Mouse (Mus musculus): ENCODE results near the gene Loxl4. TPM values are rescaled to one million over a fixed set of nuclear protein-coding genes. Genes with fewer than 3 reads are reported as not detected.

The Loxl4 gene
- polyA plus RNA-seq, 1 experiment from 2014 or later = 0.41 TPM

DNA sequence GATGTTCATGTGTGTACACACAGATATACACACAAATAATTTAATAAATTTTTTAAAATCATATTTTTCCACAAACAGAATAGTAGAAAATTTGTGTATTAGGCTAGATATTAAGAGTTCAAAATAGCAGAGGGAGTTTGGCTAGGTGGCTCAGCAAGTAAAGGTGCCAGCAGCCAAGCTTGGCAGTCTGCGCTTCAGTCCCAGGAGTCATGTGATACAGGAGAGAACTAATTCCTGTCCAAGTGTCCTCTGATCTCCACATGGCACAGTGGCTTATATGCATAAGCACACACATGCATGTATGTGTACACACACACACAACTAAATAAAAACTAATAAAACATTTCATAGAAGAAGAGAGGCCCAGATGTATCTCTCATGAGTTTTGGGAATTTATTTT lies 50.6 kb downstream of the Loxl4 start:
- no peaks in the 10 kb centered on the region for H3K9me3 ChIP-seq (replicated peaks)
- H3K9ac ChIP-seq (replicated peaks) = no peak overlapping the region
- 92% methylated on average over 1 of the region's 1 CpGs for WGBS
- H3K4me1 ChIP-seq = no peaks in the 10 kb centered on the region
- no peak overlapping the region for H3K27ac ChIP-seq (replicated peaks)
- H3K4me3 ChIP-seq (replicated peaks) = no peak overlapping the region
- no peak overlapping the region for H3K4me2 ChIP-seq
- no peaks in the 10 kb centered on the region; the same call in 1 of the 2 replicates for H3K36me3 ChIP-seq
- ATAC-seq (ENCODE audit: low FRiP score) = no peak
- H3K27me3 ChIP-seq (replicated peaks) = no peaks in the 10 kb centered on the region

DNA sequence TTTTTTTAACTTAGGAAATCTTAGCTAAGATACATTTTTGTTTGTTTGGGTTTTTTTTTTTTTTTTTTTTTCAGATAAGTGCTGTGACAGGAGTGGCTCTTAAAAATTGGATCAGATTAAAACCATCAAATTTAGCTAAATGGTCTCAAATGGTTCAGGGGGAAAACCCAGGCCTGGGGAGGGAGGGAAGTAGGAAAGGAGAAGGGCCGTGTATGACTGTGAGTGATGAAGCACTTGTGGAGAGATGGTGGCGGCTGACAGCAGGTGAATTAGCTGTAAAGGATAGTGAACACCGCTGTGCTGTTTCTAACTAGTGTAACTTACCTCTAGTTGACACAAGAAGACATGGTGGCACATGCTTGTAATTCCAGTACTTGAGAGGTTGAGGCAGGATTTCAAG lies 53.9 kb downstream of the Loxl4 start:
- Histone ChIP-seq H3K9me3 (replicated peaks) (no peaks in the 10 kb centered on the region), H3K4me2 (no peak overlapping the region), H3K4me1 (no peaks in the 10 kb centered on the region), H3K27me3 (replicated peaks) (no peaks in the 10 kb centered on the region), H3K27ac (replicated peaks) (no peak overlapping the region), H3K4me3 (replicated peaks) (no peak overlapping the region), H3K36me3 (no peaks in the 10 kb centered on the region; the same call in 1 of the 2 replicates), H3K9ac (replicated peaks) (no peak overlapping the region)
- WGBS = 81% methylated on average over 3 of the region's 3 CpGs
- ATAC-seq (ENCODE audit: low FRiP score) = no peak

Other genes with a start within 250 kb of the Loxl4 start
- 60.5 and 71.4 TPM in 2 replicates for gene Crtac1, start 181.0 kb downstream of the Loxl4 start, polyA plus RNA-seq (2015; fragmentation: Nextera tagmentation; extraction: Ambion mirVana)
- 13.3 and 17.6 TPM in 2 replicates for gene R3hcc1l, start 94.1 kb downstream of the Loxl4 start, polyA plus RNA-seq (2015; fragmentation: Nextera tagmentation; extraction: Ambion mirVana)
- 1.5 and 2.1 TPM in 2 replicates for gene Pyroxd2, start 140.0 kb upstream of the Loxl4 start, polyA plus RNA-seq (2015; fragmentation: Nextera tagmentation; extraction: Ambion mirVana)
- gene Hps1, start 167.2 kb upstream of the Loxl4 start, polyA plus RNA-seq (2015; fragmentation: Nextera tagmentation; extraction: Ambion mirVana) = 8.3 and 12.0 TPM in 2 replicates

Data from neural tube, embryonic 15.5 days (tissue).